In the genomic region with DNA sequence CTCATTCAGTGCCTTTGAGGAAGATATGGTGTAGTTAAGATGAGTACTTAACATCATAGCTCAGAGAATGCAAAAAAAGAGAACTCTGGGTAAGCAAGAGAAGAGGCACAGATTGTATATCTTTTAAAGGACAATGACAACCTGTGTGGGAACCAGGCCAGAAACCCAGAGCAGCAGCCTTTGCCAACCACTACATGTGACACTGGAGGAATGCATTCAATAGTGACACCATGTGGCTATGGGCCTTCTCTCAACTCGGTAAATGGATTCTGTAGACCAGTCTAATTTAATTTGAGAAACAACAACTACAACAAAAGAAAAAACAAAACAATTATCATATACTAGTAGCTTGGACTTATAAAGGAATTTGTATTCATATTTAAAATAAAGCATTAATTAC, we compare ENCODE assay signal across 12 mouse cellular contexts.
DNase-seq lines count a peak whose midpoint lies in the region; ATAC-seq and TF ChIP-seq lines count a peak whose summit lies in the region.
"Had no signal": no experiment of that assay in that cellular context is flagged by ENCODE, and none has a peak within 500 bp of the region (broad histone marks: within the 10 kb centered on the region; RNA-seq: fewer than 3 reads in every experiment).

No protein-coding gene starts in this region.

- H3K9me3 ChIP-seq in kidney, embryonic 14.5 days (ENCODE audit: control insufficient read depth, low read length): no peaks in the 10 kb centered on the region
- H3K9me3 ChIP-seq in forebrain, embryonic 14.5 days (replicated peaks; ENCODE audit: control insufficient read depth, low read length): no peaks in the 10 kb centered on the region
- H3K9me3 ChIP-seq: limb, embryonic 12.5 days had no signal

- ATAC-seq in kidney, embryonic 14.5 days (ENCODE audit: low FRiP score, low TSS enrichment): no peak
- ATAC-seq in forebrain, embryonic 14.5 days: peak; percentile 82

- no peak overlapping the region for H3K4me2 ChIP-seq in kidney, embryonic 14.5 days (replicated peaks; ENCODE audit: low read depth, low read length)
- no peak overlapping the region for H3K4me2 ChIP-seq in forebrain, embryonic 14.5 days (ENCODE audit: low read length)
- H3K4me2 ChIP-seq: heart, embryonic 11.5 days; limb, embryonic 12.5 days had no signal

- TF ChIP-seq EP300 in heart, adult 2 months (IDR thresholded peaks at IDR 0.05; ENCODE audit: insufficient read depth, low read depth, low read length): no peak

- no peaks in the 10 kb centered on the region for H3K36me3 ChIP-seq in heart, adult 2 months (ENCODE audit: control insufficient read depth, insufficient read depth, low read length)
- H3K36me3 ChIP-seq in kidney, embryonic 14.5 days (ENCODE audit: control insufficient read depth, insufficient read depth, low read length): no peaks in the 10 kb centered on the region
- no peaks in the 10 kb centered on the region for H3K36me3 ChIP-seq in forebrain, embryonic 14.5 days (ENCODE audit: control insufficient read depth, insufficient read depth, low read length)
- H3K36me3 ChIP-seq: limb, embryonic 12.5 days had no signal

- no peaks in the 10 kb centered on the region for H3K27me3 ChIP-seq in heart, adult 2 months (ENCODE audit: control insufficient read depth, insufficient read depth, low read length)
- H3K27me3 ChIP-seq in kidney, embryonic 14.5 days (ENCODE audit: control insufficient read depth, insufficient read depth, low read length): no peaks in the 10 kb centered on the region
- H3K27me3 ChIP-seq in forebrain, embryonic 14.5 days (replicated peaks; ENCODE audit: control insufficient read depth, insufficient read depth, low read length): no peaks in the 10 kb centered on the region
- H3K27me3 ChIP-seq: limb, embryonic 12.5 days had no signal

- no peak overlapping the region for H3K27ac ChIP-seq in heart, adult 2 months
- H3K27ac ChIP-seq in kidney, embryonic 14.5 days (ENCODE audit: low read depth, low read length): no peak overlapping the region
- H3K27ac ChIP-seq in forebrain, embryonic 14.5 days (ENCODE audit: low read depth, low read length): no peak overlapping the region
- H3K27ac ChIP-seq: limb, embryonic 12.5 days had no signal

- no peak overlapping the region for H3K4me3 ChIP-seq in heart, adult 2 months
- H3K4me3 ChIP-seq in kidney, embryonic 14.5 days (ENCODE audit: low read length): no peak overlapping the region
- H3K4me3 ChIP-seq in forebrain, embryonic 14.5 days (ENCODE audit: low read depth, low read length): no peak overlapping the region
- H3K4me3 ChIP-seq: limb, embryonic 12.5 days had no signal

- peak; percentile 30 for TF ChIP-seq CTCF in heart, adult 2 months (IDR thresholded peaks at IDR 0.05)

- H3K79me2 ChIP-seq in heart, adult 2 months (replicated peaks; ENCODE audit: control insufficient read depth, insufficient read depth, low read length): no peaks in the 10 kb centered on the region

- H3K4me1 ChIP-seq in heart, adult 2 months (ENCODE audit: control insufficient read depth, insufficient read depth, low read length): no peaks in the 10 kb centered on the region
- no peaks in the 10 kb centered on the region for H3K4me1 ChIP-seq in kidney, embryonic 14.5 days (ENCODE audit: control insufficient read depth, insufficient read depth, low read length)
- no peaks in the 10 kb centered on the region for H3K4me1 ChIP-seq in forebrain, embryonic 14.5 days (ENCODE audit: control insufficient read depth, insufficient read depth, low read length)
- H3K4me1 ChIP-seq: limb, embryonic 12.5 days had no signal

- DNase-seq in heart, adult 2 months: no peak
- no peak for DNase-seq in heart, postnatal 25 days (ENCODE audit: low spot score)
- peak; percentile 5 to 25 for DNase-seq in kidney, postnatal 36 days
- peak; percentile 34 for DNase-seq in brain, adult 2 months (ENCODE audit: low read depth, low spot score)
- DNase-seq in forebrain, embryonic 14.5 days (ENCODE audit: low spot score): peak; percentile 69
- DNase-seq in T-cell, adult 2 months (ENCODE audit: low spot score): no peak
- no peak for DNase-seq in testis, postnatal 14 days (ENCODE audit: low spot score)
- DNase-seq: adrenal gland, postnatal 25 days; kidney, adult 11 months had no signal

- no peak overlapping the region for H3K9ac ChIP-seq in heart, adult 2 months (ENCODE audit: low read depth, low read length)
- no peak overlapping the region for H3K9ac ChIP-seq in kidney, embryonic 14.5 days (ENCODE audit: low read depth, low read length)
- H3K9ac ChIP-seq in forebrain, embryonic 14.5 days (ENCODE audit: low read length): no peak overlapping the region
- H3K9ac ChIP-seq: limb, embryonic 12.5 days had no signal

- WGBS in heart, adult 2 months: 21% methylated on average over 1 of the region's 1 CpGs
- 56% methylated on average over 1 of the region's 1 CpGs for WGBS in kidney, embryonic 14.5 days
- WGBS in forebrain, embryonic 14.5 days: 18% methylated on average over 1 of the region's 1 CpGs

- intact Hi-C loops in heart, adult 2 months (cut with DNase I): no loop called here
- intact Hi-C loops in heart, postnatal 25 days (cut with DNase I): no loop called here

- TF ChIP-seq POLR2A in heart, adult 2 months (IDR thresholded peaks at IDR 0.05; ENCODE audit: insufficient read depth, low read depth, low read length): no peak

Comparison
In these comparisons a context has a peak if more than half of its experiments do, and no peak if none do; other contexts are left out.
1. DNase-seq: peak in kidney, postnatal 36 days (2 of 2), brain, adult 2 months (single experiment) and forebrain, embryonic 14.5 days (single experiment); none in heart, adult 2 months (0 of 2), heart, postnatal 25 days (single experiment), T-cell, adult 2 months (single experiment) and testis, postnatal 14 days (single experiment).